Mouse (Mus musculus): ENCODE measurements at regions not wholly inside any gene's neighbourhood (a gene's known extent, or its start where the extent isn't known, plus 50 kb on each side); places are given as distances from the start of the nearest gene placed in this dataset.

DNA sequence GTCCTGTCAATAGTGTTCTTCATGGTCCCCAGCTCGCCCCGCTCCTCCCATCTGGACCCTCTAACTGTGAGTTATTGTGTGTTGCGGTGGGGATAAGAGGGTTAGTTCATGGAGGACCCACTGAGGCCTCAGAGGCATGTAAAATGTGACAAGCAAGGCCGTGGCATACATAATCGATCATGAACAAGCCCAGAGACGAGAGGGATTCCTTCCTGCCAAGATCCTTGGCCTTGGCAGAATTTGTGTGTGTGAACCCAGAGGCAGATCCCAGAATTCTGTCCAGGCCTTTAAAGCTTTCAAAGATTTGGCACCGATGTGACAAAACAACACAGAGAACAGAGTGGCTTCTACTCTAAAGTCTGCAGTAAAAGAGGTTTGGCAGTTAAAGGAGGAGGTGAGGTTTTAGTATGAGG lies 146.4 kb upstream of the Spdye4c start:
- TF ChIP-seq CTCF (IDR thresholded peaks at IDR 0.05; ENCODE audit: extremely low read depth, insufficient read length, insufficient replicate concordance, low read depth, low read length): no peak
- TF ChIP-seq POLR2A (IDR thresholded peaks at IDR 0.05; ENCODE audit: low read depth, low read length): no peak

All from small intestine, adult 2 months (tissue).